Mouse (Mus musculus) bone marrow macrophage, adult 2 months (primary cell): ENCODE measurements around the gene Igf2r. TPM values are rescaled to one million over a fixed set of nuclear protein-coding genes. Genes with fewer than 3 reads are reported as not detected.

Experiments
- H3K27ac ChIP-seq: 2 replicates; pipeline ENCODE4 v1.5.1; 2012; ENCODE audit warnings: low read depth, low read length; ENCODE audit not compliant: insufficient read depth
- H3K4me1 ChIP-seq: 2 replicates; pipeline ENCODE4 v1.6.1; 2012; ENCODE audit warnings: low read length; ENCODE audit not compliant: control insufficient read depth, insufficient read depth
- H3K4me3 ChIP-seq: 2 replicates; pipeline ENCODE4 v1.5.1; 2012; ENCODE audit warnings: mild to moderate bottlenecking, low read length, moderate library complexity; ENCODE audit not compliant: insufficient read depth
- CTCF ChIP-seq: IDR thresholded peaks from 2 replicates; pipeline ENCODE4 v1.5.1; 2012; ENCODE audit warnings: low read depth, mild to moderate bottlenecking, low read length, moderate library complexity
- POLR2A ChIP-seq: IDR thresholded peaks from 2 replicates; pipeline ENCODE4 v1.6.1; 2012; ENCODE audit warnings: mild to moderate bottlenecking, low read depth, low read length, borderline replicate concordance
- polyA plus RNA-seq: library from polyadenylated mRNA; stranded (reverse); fragments of >200 nt; gene quantifications from 2 replicates; pipeline ENCODE4 v1.2.4, GENCODE M21; 2012; ENCODE audit not compliant: missing spikeins, insufficient read depth, insufficient read length

The Igf2r gene
- polyA plus RNA-seq, 1 experiment, result 36.5 TPM

GRCm38 (mm10) chr17:12654061-12654460 is 115.4 kb downstream of the Igf2r start:
- peaks cover 6% of the 10 kb centered on the region for H3K4me1 ChIP-seq
- H3K27ac ChIP-seq, result no peak overlapping the region
- no peak for TF ChIP-seq CTCF
- TF ChIP-seq POLR2A, result no peak
- H3K4me3 ChIP-seq, result no peak overlapping the region

DNA sequence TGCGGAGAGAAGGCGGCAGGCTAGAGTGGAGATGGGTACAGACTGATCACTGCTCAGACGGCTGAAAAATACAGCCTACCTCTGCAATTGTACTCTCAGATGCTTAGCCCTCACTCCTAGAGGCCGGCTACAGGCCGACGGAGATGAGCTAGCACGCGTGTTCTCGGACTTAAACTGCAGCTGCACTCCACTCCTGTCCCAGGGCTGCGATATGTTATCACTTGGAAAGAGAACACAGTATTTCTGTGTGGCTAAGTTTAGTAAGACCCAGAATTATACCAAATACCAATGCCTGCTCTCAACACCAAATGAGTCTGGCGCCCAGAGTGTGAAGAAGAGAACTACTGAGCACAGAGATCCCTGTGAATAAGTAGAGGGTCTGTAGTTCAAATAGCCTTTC is 116.9 kb downstream of the Igf2r start:
- peaks cover 6% of the 10 kb centered on the region for H3K4me1 ChIP-seq
- no peak overlapping the region for H3K4me3 ChIP-seq
- H3K27ac ChIP-seq, result no peak overlapping the region
- TF ChIP-seq POLR2A (no peak), CTCF (no peak)

DNA sequence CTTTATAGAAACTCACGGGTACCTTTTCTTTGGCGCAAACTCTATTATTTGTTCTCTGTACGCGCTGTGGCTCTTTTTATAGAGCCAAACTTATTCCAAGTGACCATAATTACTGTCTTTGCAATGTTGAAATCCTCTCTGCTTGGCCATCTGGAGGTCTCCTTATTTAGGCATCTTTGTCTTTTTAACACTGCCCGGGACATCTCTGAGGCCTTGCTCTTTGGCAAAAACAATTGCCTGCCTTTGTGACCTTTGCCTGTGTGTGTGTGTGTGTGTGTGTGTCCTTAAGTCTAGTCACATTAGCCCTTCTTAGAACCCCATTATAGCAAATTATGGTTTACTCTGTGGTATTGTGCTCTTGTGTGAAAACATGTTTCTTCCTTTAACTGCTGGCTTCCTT is 124.0 kb downstream of the Igf2r start:
- H3K4me1 ChIP-seq, result no peaks in the 10 kb centered on the region
- no peak overlapping the region for H3K4me3 ChIP-seq
- TF ChIP-seq POLR2A, result no peak
- no peak for TF ChIP-seq CTCF
- no peak overlapping the region for H3K27ac ChIP-seq

DNA sequence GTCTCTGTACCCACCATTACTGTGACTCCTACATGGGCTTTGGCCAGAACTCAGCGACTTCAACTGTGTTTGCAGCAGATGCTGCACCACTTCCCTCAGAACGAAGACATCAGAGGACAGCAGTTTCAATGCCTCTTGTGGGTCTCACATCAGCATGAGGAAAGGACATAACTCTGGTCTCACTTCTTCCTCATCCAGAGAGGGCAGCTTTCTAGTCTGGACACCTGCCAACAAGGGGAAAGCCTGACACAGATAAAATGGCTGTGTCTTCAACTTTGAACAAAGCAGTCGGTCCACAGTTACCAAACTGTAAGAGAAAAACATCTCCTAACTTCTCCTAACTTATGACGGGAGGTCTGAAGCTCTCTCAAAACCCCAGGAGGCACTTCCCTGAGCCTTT is 128.4 kb downstream of the Igf2r start:
- Histone ChIP-seq H3K27ac (no peak overlapping the region), H3K4me1 (no peaks in the 10 kb centered on the region), H3K4me3 (no peak overlapping the region)
- TF ChIP-seq POLR2A (no peak), CTCF (no peak)

DNA sequence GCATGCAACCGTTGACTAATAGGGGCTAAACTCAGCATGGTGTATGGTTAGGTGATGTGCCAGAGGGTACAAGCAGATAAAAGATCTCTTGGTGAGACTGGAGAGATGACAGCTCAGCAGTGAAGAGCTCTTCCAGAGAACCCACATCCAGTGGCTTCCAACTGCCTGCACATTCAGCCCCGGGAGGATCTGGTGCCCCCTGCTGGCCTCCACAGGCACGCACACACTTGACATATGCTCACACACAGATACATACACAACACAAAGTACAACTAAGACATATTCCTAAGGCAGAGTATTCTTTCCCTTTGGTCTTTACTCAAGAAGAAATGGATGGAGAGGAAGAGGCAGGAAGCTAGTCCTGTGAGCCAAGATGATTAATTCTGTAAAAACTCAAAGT is 129.9 kb downstream of the Igf2r start:
- TF ChIP-seq CTCF (no peak), POLR2A (no peak)

GRCm38 (mm10) chr17:12634814-12635213 is 134.7 kb downstream of the Igf2r start:
- Histone ChIP-seq H3K4me1 (no peaks in the 10 kb centered on the region), H3K4me3 (no peak overlapping the region), H3K27ac (no peak overlapping the region)
- TF ChIP-seq CTCF (no peak), POLR2A (no peak)

More for the DNA sequence above, 129.9 kb downstream of the Igf2r start:
- Histone ChIP-seq H3K4me1 (no peaks in the 10 kb centered on the region), H3K27ac (no peak overlapping the region), H3K4me3 (no peak overlapping the region)

Other genes with a start within 250 kb of the Igf2r start
- gene Slc22a2, start 185.5 kb downstream of the Igf2r start, polyA plus RNA-seq, result not detected in 2 replicates
- gene Slc22a1, start 93.8 kb downstream of the Igf2r start, polyA plus RNA-seq, result not detected in 2 replicates
- gene Mas1, start 98.5 kb upstream of the Igf2r start, polyA plus RNA-seq, result not detected in 2 replicates
- gene Mrgprh, start 106.4 kb upstream of the Igf2r start, polyA plus RNA-seq, result not detected in 2 replicates
- 0.68 TPM in 1 of 2 replicates, not detected in the other for gene Pnldc1, start 140.6 kb upstream of the Igf2r start, polyA plus RNA-seq
- gene Tcp1, start 146.0 kb upstream of the Igf2r start, polyA plus RNA-seq, result 124 and 133 TPM in 2 replicates
- 44.7 and 49.5 TPM in 2 replicates for gene Mrpl18, start 146.7 kb upstream of the Igf2r start, polyA plus RNA-seq
- gene Acat3, start 170.9 kb upstream of the Igf2r start, polyA plus RNA-seq, result not detected in 2 replicates
- 8.3 and 9.1 TPM in 2 replicates for gene Acat2, start 191.1 kb upstream of the Igf2r start, polyA plus RNA-seq
- gene Wtap, start 224.5 kb upstream of the Igf2r start, polyA plus RNA-seq, result 87.2 and 104 TPM in 2 replicates
- gene Sod2, start 237.2 kb upstream of the Igf2r start, polyA plus RNA-seq, result 92.6 and 97.7 TPM in 2 replicates